Mouse (Mus musculus) erythroblast, embryonic 14.5 days (primary cell): ENCODE results near the gene Pth1r.

Experiments
- GATA1 ChIP-seq: IDR thresholded peaks from 2 replicates; pipeline ENCODE4 v1.6.1; 2012; ENCODE audit warnings: low read length, inconsistent platforms, mixed read lengths
- TAL1 ChIP-seq: IDR thresholded peaks from 3 replicates; pipeline ENCODE4 v1.6.1; 2012; ENCODE audit warnings: low read length, inconsistent platforms, mixed read lengths

GRCm38 (mm10) chr9:110687061-110687460 is 59.9 kb downstream of the Pth1r start:
- TF ChIP-seq GATA1 (no peak), TAL1 (no peak)
